Mouse (Mus musculus) layer of hippocampus, adult 9-11 months (tissue): ENCODE results near the gene Cbfa2t3.
"Not testable (repeated sequence)": the region's sequence is repeated elsewhere in the genome, so short reads cannot be mapped to it uniquely, and the experiment has no call there.

ENCODE experiments used
- DNase-seq: peaks from one replicate; pipeline ENCODE4 v3.0.0; 2022

Cbfa2t3 gene

DNA sequence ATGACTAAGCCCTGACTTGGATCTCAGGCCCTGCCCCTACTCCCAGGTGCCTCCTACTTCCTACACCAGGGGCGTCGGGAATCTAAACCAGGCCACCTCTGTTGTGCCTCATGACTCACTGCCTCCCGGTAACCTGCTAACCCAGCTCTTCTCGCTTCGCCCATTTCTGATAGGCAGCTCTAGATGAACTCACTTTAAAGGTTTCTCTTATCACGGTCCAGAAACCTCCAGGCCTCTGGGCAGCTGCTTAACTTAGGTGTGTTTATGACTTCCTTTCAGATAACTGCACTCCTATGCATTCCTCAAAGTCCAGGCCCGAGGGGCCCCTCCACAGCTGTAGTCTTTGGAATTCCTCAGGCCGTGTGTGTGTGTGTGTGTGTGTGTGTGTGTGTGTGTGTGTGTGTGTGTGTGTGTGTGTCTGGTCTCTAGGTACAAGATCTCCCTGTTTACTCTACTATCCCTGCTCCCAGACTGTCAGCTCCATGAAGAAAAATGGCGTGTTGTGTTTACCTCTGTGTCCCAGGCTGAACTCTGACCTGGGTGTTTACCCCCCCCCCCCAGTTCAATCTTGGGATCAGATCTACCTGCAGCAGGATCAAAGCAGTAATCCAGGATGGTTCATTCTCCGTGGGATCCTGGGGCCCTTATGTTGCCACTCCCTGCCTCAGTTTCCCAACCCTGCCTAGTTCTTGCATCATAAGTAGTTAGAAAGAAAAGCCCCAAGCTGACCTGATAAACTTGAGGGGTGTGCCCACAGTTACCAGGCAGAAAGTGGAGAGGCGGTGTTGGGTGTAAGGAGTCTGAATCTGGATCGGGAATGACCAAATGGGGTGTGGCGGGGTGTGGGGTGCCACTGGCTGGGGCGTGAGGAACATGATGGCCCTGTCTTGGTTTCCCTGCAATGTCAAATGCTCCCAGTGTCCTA is 62.8 kb downstream of the Cbfa2t3 start:
- DNase-seq: no peak

GRCm38 (mm10) chr8:122633205-122633604 is 65.7 kb downstream of the Cbfa2t3 start:
- DNase-seq: no peak

DNA sequence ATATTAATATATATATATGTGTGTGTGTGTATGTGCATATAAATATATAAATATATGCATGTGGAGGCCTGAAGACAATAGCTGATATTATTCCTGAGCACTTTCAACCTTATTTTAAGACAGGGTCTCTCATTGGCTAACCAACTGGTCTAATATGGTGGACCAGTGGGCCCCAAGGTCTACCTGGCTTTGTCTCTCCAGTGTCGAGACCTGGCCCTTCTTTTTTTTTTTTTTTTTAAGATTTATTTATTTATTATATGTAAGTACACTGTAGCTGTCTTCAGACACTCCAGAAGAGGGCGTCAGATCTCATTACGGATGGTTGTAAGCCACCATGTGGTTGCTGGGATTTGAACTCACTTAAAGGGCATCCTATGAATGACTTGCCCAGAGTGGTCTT is 66.8 kb downstream of the Cbfa2t3 start:
- DNase-seq: not testable (repeated sequence)

DNA sequence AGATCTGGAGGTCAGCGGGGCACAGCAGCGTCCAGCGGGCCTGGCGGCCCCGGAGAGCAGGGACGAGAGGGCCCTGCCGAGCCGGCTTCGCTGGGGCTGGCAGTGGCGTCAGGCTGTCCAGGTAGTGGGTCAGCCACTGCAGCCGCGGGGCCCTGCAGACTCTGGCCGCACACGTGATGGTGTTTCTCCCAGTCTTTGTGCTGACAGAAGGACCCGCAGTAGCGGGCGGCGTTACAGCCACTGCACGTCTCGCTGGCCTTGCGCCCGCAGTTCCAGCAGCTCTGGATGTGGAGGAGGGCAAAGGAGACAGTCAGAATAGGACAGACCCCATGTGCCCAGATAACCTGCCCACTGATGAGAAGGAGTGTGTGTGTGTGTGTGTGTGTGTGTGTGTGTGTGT is 68.2 kb downstream of the Cbfa2t3 start:
- DNase-seq: no peak

- DNase-seq: no peak
Observed at GRCm38 (mm10) chr8:122629388-122629787, 69.5 kb downstream of the Cbfa2t3 start.

- no peak for DNase-seq
Observed at GRCm38 (mm10) chr8:122626896-122627295, 72.0 kb downstream of the Cbfa2t3 start.

DNA sequence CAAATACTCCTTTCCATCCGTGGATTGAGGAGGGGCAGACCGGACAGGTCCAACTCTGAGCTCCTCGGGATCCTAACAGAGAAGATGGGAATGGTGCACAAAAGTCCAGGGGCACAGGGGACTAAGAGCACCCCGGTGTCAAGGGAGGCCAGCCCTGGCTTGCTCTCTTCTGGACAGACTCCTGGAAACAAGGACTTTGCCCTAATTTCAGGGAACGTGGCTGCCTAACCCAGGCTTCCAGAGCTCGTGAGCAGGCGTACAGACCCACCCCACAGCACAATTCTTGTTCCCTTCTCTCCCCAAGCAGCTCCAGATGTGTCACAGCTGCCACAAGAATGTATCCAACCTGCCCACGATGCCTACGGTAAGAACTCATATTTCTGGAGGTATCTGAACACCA is 73.1 kb downstream of the Cbfa2t3 start:
- DNase-seq: no peak

GRCm38 (mm10) chr8:122624653-122625052 is 74.3 kb downstream of the Cbfa2t3 start:
- no peak for DNase-seq

DNA sequence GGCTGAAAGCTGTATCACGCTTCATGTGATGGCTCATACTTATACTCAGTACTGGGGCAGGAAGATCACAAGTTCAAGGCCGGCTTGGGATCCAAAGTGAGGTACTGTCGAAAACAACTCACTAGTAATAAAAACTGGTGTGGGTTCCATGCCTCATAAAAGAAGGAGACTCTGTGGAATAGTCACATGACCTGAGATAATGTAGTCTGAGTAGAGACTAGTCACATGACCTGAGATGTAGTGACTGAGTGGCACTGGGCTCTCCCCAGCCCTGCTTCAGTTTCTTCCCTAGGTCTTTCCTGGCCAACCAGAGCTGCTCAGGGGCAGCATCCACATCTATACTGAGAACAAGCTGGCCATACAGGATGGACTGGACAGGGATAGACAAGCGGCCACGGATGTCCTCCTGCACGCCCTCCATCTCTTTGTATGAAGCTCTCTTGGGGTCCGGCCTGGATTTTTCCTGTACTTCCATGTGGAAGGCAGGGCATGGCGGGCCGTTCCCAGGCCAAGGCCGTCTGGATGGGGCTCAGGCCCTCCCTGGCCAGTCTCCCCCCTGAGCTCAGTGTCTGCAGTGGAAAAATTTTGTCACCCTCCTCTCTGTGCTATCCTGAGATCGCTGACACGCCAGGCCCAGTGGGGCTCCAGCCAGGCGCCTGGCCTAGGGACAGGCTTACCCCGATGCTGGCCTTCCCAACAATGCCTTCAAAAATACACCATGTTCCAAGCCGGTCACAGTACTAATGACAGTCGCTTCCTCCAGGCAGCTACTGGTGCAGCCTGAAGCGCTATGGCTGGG is 74.9 kb downstream of the Cbfa2t3 start:
- DNase-seq: no peak

- no peak for DNase-seq
Observed at GRCm38 (mm10) chr8:122622727-122623126, 76.2 kb downstream of the Cbfa2t3 start, which contains the start of gene Pabpn1l. TSS of gene Pabpn1l (minus strand) at chr8:122622739.

- no peak for DNase-seq
Observed at GRCm38 (mm10) chr8:122620446-122620845, 78.5 kb downstream of the Cbfa2t3 start.

DNA sequence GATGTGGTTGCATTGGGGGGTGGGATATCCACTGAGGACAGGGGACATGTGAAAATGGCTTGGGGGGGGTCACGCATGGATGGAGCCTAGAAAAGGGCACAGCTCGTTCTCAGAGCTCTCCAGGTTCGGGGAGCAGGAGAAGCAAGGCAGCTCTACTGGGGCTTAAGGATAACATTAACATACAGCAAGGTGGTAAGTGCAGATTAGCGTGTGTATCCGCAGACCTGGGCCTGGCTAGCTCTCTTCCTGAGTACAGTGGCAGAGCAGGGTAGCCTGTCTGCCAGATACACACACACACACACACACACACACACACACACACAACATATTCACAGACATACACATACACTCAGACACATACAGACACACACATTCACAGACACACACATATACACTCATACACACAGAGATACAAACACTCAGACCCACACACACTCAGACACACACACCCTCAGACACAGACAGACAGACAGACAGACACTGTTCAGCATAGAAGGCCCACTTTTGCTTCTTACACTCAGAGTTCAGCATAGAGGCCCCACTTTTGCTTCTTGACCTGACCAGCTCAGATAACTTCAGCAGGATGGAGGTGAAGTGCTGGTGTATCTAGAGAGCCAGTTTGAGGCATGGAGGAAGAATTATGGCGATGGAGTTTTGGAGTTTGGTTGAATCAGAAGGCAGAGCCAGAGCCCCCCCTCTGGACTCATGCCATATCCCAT is 80.1 kb downstream of the Cbfa2t3 start:
- DNase-seq: no peak

DNA sequence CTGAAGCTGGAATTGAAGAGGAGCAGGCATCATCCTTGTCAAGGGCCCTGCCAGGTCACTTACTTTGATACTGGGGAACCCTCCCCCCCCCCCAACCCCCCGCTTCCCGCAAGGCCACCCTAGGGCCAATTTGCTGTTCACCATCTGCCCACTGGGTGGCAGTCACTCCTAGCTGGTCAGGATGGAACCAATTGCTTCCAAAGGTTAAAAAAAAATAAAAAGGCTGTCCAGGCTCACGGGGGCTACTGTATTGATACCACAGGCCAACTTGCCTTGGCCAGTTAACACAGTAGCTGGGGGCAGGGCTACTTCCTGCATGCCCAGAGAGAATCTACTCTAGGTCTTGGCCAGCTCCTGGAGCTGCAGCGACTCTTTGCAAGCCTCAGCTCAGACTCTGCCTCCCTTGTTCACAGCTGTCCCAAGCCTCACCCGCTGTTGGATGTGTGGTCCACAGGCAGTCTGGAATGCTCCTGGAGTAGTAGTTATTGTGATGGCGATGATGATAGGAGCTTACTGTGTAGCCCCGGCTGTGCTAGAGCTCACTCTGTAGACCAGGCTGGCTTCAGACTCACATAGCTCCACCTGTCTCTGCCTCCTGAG is 80.9 kb downstream of the Cbfa2t3 start:
- DNase-seq: peak; percentile 38

DNA sequence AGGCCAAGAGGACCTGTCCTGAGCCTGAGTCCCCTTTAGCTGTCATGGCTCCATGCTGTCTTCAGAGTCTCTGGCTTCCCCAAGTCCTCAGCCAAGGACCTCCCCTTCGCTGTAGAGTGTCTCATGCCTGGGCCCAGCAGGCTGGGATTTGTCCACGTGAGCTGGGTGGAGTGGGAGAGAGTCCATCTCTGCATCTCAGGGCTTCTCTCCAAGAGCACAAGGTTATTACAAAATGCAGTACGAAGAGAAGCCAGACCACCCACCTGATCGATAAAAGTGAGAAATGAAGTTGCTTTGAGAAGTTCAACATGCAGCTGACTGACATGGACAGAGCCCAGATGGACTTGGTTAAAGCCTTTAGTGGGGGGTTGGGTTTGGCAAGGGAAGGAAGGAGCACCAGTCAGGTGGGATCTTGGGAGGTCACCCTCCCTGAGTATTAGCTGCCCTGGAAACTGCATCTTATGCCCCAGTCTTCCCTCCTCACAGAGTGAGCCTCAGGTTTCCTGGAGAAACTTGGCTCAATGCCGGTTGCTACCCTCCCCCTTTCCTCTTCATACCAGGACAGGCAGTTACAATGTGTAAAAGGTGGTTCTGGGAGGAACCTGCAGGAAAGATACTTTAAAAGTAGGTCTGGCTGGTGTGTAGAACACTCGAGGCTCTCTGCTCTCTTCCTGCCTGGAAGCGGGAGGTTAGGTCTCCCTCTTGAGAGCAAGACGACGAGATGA is 82.6 kb downstream of the Cbfa2t3 start:
- DNase-seq: no peak

DNA sequence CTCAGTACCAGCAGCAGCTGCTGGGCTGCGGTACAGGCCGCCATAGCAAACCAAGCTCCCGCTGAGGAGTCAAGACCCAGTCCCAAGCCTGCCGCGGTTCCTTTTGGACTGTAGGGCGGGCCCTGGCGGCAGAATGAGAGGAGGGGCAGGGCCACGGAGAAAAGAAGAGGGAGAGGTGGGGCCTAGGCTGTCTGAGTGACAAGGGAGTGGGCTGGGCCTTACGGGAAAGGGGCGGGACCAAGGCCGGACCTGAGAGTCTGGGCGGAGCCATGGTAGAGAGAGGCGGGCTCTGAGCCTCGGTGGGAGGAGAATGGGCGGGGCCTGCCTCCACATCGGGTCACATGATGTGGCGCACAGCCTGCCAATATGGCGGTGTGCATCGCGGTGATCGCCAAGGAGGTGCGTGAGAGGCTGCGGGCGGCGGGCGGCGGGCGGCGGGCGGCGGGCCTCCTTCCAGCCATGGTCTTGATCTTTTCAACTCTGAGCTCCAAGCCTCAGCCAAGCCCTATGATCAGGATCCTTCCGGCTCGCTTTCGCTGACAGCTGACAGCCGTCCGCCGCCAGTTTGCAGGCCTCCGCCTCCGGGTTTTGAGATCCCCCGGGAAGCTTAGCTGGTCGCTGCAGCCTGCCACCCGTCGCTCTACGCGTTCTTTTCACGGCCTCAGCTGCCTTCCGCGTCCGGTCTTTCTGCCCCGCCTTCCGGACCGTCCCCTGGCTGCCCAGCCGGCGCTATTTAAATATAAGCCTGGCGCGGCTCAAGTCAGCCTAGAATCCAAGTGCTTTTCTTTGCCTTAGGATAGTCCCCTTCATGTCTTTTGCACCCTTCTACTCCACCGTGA is 87.4 kb downstream of the Cbfa2t3 start, which contains the start of the genes Galns and Trappc2l:
TSS of gene Galns (minus strand) at position 169 of the 839 bp plus-strand sequence.
TSS of gene Trappc2l (plus strand) at position 346 of the 839 bp plus-strand sequence.
- peak; percentile 97 for DNase-seq

- no peak for DNase-seq
Observed at GRCm38 (mm10) chr8:122610612-122611277, 88.2 kb downstream of the Cbfa2t3 start.

DNA sequence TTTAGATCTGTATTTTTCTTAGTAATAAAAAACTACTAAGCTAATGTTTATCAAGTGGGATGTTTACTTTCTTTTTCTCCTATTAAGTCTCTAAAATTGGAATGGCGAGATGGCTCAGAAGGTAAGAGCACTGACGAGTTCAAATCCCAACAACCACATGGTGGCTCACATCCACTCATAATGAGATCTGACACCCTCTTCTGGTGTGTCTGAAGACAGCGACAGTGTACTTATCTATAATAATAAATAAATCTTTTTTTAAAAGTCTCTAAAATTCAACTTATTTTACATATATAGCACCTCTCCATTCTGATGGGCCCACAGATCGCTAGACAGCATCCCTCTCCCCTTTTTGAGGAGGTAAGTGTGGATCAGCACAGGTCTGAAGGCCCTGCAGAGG is 88.7 kb downstream of the Cbfa2t3 start:
- DNase-seq: no peak

- DNase-seq: no peak
Observed at GRCm38 (mm10) chr8:122606810-122607209, 92.1 kb downstream of the Cbfa2t3 start.

- DNase-seq: no peak
Observed at GRCm38 (mm10) chr8:122605367-122605766, 93.5 kb downstream of the Cbfa2t3 start.

DNA sequence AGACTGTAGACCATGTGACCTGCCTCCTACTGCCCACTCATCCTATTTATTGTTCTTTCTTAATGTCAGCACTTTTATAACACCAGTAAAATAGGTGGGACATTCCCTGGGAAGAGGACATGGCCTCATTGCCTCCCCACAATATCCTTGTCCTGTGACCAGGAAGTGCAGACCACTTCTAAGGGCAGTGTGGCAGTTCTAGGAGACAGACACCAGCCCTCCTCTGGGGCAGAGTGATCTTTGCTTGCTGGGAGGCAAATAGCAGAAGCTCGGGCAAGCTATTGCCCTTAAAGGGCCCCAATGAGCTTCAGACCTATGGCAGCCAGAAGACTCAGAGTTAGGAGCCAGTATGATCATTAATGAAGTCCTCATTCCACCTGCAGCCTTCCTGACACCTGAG is 94.3 kb downstream of the Cbfa2t3 start:
- no peak for DNase-seq
